In the genomic region with DNA sequence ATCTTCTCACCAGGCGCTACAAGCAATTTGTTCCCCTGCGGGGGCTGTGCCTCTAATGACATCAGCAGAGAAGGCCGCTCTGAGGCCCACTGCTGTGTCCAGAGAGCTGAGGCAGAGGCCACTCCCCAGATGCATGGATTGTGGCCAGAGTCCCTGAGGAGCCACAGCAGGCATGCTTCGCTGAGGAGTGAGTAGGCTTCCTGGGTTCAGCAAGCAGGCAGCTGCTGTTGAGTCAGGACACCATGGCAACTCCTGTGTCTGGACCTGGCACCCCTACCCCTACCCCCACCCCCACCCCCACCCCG, we compare ENCODE assay signal across 16 mouse cellular contexts.
DNase-seq lines count a peak whose midpoint lies in the region; ATAC-seq and TF ChIP-seq lines count a peak whose summit lies in the region.
"Had no signal": no experiment of that assay in that cellular context is flagged by ENCODE, and none has a peak within 500 bp of the region (broad histone marks: within the 10 kb centered on the region; RNA-seq: fewer than 3 reads in every experiment).

No protein-coding gene starts in this region.

- peaks cover 10% of the 10 kb centered on the region for H3K4me1 ChIP-seq in lung, embryonic 14.5 days (ENCODE audit: insufficient read depth)
- H3K4me1 ChIP-seq in hindbrain, postnatal 0 days (ENCODE audit: insufficient read depth, low read length): peaks cover 9% of the 10 kb centered on the region; the same call in 1 of the 2 replicates

- H3K9ac ChIP-seq in lung, embryonic 14.5 days: no peak overlapping the region
- no peak overlapping the region for H3K9ac ChIP-seq in hindbrain, postnatal 0 days (replicated peaks; ENCODE audit: low read length)
- H3K9ac ChIP-seq: embryonic facial prominence, embryonic 15.5 days; neural tube, embryonic 13.5 days had no signal

- no peaks in the 10 kb centered on the region for H3K27me3 ChIP-seq in lung, embryonic 14.5 days (ENCODE audit: insufficient read depth, low read length)
- H3K27me3 ChIP-seq in hindbrain, postnatal 0 days (ENCODE audit: insufficient read depth, low read length): no peaks in the 10 kb centered on the region
- H3K27me3 ChIP-seq: embryonic facial prominence, embryonic 15.5 days had no signal

- H3K27ac ChIP-seq in lung, embryonic 14.5 days (ENCODE audit: low read depth): no peak overlapping the region
- no peak overlapping the region for H3K27ac ChIP-seq in hindbrain, postnatal 0 days
- H3K27ac ChIP-seq: macrophage; neural tube, embryonic 13.5 days had no signal

- no peaks in the 10 kb centered on the region for H3K9me3 ChIP-seq in lung, embryonic 14.5 days (ENCODE audit: low read depth, low read length)
- H3K9me3 ChIP-seq in hindbrain, postnatal 0 days (ENCODE audit: low read length): no peaks in the 10 kb centered on the region
- H3K9me3 ChIP-seq: embryonic facial prominence, embryonic 15.5 days; neural tube, embryonic 13.5 days had no signal

- H3K4me3 ChIP-seq in lung, embryonic 14.5 days (ENCODE audit: low read depth, low read length): no peak overlapping the region
- no peak overlapping the region for H3K4me3 ChIP-seq in hindbrain, postnatal 0 days (ENCODE audit: low read length)
- H3K4me3 ChIP-seq: embryonic facial prominence, embryonic 15.5 days; neural tube, embryonic 13.5 days had no signal

- no peak for TF ChIP-seq CTCF in lung, embryonic 14.5 days (IDR thresholded peaks at IDR 0.05; ENCODE audit: low read depth)
- TF ChIP-seq CTCF in brain, embryonic 14.5 days (IDR thresholded peaks at IDR 0.05; ENCODE audit: borderline replicate concordance, extremely low read depth, insufficient read depth, insufficient read length): no peak
- TF ChIP-seq CTCF in hindbrain, postnatal 0 days (IDR thresholded peaks at IDR 0.05; ENCODE audit: low read depth): no peak

- H3K4me2 ChIP-seq in lung, embryonic 14.5 days: no peak overlapping the region
- no peak overlapping the region for H3K4me2 ChIP-seq in hindbrain, postnatal 0 days (ENCODE audit: low read depth, low read length)
- H3K4me2 ChIP-seq: embryonic facial prominence, embryonic 15.5 days; neural tube, embryonic 13.5 days had no signal

- no peaks in the 10 kb centered on the region for H3K36me3 ChIP-seq in lung, embryonic 14.5 days (ENCODE audit: insufficient read depth)
- no peaks in the 10 kb centered on the region for H3K36me3 ChIP-seq in hindbrain, postnatal 0 days (ENCODE audit: insufficient read depth, low read length)
- H3K36me3 ChIP-seq: embryonic facial prominence, embryonic 15.5 days; neural tube, embryonic 13.5 days had no signal

- ATAC-seq in lung, embryonic 14.5 days (ENCODE audit: insufficient read depth): peak; percentile 68; the same call in 1 of the 2 replicates
- ATAC-seq in hindbrain, postnatal 0 days: peak; percentile 18; the same call in 1 of the 2 replicates
- ATAC-seq: activated CD4-positive, CD25-positive, alpha-beta regulatory T cell, adult 4 months had no signal

- peak; percentile 83 for DNase-seq in heart, adult 11 months
- DNase-seq in heart, adult 9 months (ENCODE audit: low spot score in 2 of 2): no peak
- DNase-seq in lung, embryonic 14.5 days: peak; percentile 66
- DNase-seq in lung, postnatal 36 days: no peak
- peak; percentile 54 for DNase-seq in brain, embryonic 14.5 days (ENCODE audit: low read depth)
- peak; percentile 40 for DNase-seq in hindbrain, postnatal 0 days (ENCODE audit: low spot score)
- no peak for DNase-seq in right cerebral cortex, postnatal 4 days
- DNase-seq in thymus, adult 18-20 months: no peak
- DNase-seq: cerebellum, adult 18-20 months; gastrocnemius, postnatal 10 days; kidney, adult 11 months; thymus, postnatal 14 days had no signal

- 40% methylated on average over 5 of the region's 5 CpGs for WGBS in lung, embryonic 14.5 days
- WGBS in hindbrain, postnatal 0 days: 20% methylated on average over 5 of the region's 5 CpGs

- no peak for TF ChIP-seq POLR2A in brain, embryonic 14.5 days (IDR thresholded peaks at IDR 0.05; ENCODE audit: borderline replicate concordance, extremely low read depth, insufficient read depth, insufficient read length, poor library complexity, severe bottlenecking)

Comparison
In these comparisons a context has a peak if more than half of its experiments do, and no peak if none do; other contexts are left out.
1. DNase-seq: peak in heart, adult 11 months (single experiment), lung, embryonic 14.5 days (single experiment), brain, embryonic 14.5 days (single experiment) and hindbrain, postnatal 0 days (single experiment); none in heart, adult 9 months (0 of 2), lung, postnatal 36 days (single experiment), right cerebral cortex, postnatal 4 days (single experiment) and thymus, adult 18-20 months (0 of 2).